Mouse (Mus musculus): Measurements from ENCODE around the gene Ifih1. TPM values are rescaled to one million over a fixed set of nuclear protein-coding genes. Genes with fewer than 3 reads are reported as not detected.

Gene Ifih1
- polyA plus RNA-seq, 1 experiment from 2014 or later, result 0.93 TPM

GRCm38 (mm10) chr2:62660565-62660964, 14.5 kb upstream of the Ifih1 start:
- ATAC-seq (replicated peaks), result no peak
- Histone ChIP-seq H3K9ac (no peak overlapping the region), H3K4me1 (0 out of 2 replicates have a peak, but pooled peaks cover 3% of the 10 kb centered on the region), H3K4me2 (no peak overlapping the region), H3K27ac (no peak overlapping the region), H3K27me3 (replicated peaks) (no peaks in the 10 kb centered on the region), H3K4me3 (no peak overlapping the region), H3K36me3 (replicated peaks) (no peaks in the 10 kb centered on the region), H3K9me3 (no peaks in the 10 kb centered on the region)
- 53% methylated on average over 6 of the region's 6 CpGs for WGBS

DNA sequence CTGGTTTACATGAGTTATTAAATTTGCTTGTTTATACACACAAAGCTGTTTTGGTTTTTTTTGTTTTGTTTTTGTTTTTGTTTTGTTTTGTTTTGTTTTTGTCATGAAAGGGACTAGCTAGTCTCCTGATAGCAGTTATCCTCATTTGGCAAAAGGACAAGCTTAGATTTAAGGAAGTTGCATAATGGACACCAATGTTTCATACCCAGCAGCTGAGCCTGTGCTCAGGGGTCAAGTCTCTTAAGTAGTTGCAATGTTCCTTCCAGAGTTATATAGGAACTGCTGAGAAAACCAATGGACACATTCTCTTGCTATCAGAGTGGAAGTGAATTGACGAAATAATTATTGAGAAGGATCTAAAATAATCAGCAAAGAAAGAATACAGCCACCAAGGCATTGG, 10.0 kb upstream of the Ifih1 start:
- no peak for ATAC-seq (replicated peaks)
- Histone ChIP-seq H3K9me3 (no peaks in the 10 kb centered on the region), H3K9ac (no peak overlapping the region), H3K4me3 (no peak overlapping the region), H3K36me3 (replicated peaks) (no peaks in the 10 kb centered on the region), H3K4me2 (no peak overlapping the region), H3K27me3 (replicated peaks) (no peaks in the 10 kb centered on the region), H3K27ac (no peak overlapping the region), H3K4me1 (no peaks in the 10 kb centered on the region)
- WGBS, result 84% methylated on average over 1 of the region's 1 CpGs

DNA sequence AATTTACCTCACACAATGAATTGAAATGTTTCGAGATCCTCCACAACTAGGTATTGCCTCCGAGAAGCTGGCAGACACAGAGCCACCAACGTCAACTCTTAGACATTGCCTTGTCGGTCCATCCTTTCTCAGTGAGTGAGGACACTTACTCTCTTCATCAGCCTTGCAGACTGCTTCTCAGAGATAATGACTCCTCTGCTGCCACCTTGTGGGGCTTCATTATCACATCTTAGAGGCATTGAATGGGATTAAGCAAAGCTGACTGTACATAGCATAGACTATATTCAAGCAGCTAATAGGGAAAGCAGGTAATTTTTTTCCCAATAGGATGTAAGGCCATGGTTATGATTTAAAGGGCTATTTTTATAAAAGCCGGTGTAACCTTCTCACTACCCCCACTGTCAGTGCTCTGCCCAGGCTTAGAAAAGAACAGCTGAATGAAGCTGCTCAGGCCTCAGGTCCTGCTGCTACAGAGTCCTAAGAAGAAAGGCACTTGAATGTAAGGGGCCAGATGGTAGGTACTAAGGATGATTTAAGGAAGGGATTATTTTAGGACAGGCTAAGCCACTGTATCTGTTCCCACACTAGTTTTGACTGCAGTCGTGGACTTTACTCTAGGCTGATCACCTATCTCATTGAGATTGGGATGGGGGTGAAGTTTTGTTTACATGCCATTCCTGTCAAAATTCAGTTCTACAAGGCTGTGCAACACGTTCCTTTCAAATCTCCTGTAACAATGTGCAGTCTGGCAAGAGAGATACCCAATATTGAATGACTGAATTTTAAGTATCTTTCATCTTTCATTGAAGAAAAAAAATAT, 8.7 kb upstream of the Ifih1 start:
- no peak overlapping the region for H3K9ac ChIP-seq
- 45% methylated on average over 7 of the region's 7 CpGs for whole genome bisulfite sequencing
- ATAC-seq (replicated peaks), result peak; percentile 96
- H3K27ac ChIP-seq, result no peak overlapping the region
- H3K4me2 ChIP-seq, result no peak overlapping the region
- H3K4me1 ChIP-seq, result no peaks in the 10 kb centered on the region
- H3K4me3 ChIP-seq, result no peak overlapping the region
- H3K36me3 ChIP-seq (replicated peaks), result no peaks in the 10 kb centered on the region
- no peaks in the 10 kb centered on the region for H3K9me3 ChIP-seq
- no peaks in the 10 kb centered on the region for H3K27me3 ChIP-seq (replicated peaks)

GRCm38 (mm10) chr2:62652466-62652865, 6.4 kb upstream of the Ifih1 start:
- no peak for ATAC-seq (replicated peaks)
- H3K27me3 ChIP-seq (replicated peaks), result no peaks in the 10 kb centered on the region
- no peak overlapping the region for H3K4me2 ChIP-seq
- no peaks in the 10 kb centered on the region for H3K4me1 ChIP-seq
- no peak overlapping the region for H3K9ac ChIP-seq
- no peak overlapping the region for H3K27ac ChIP-seq
- H3K4me3 ChIP-seq, result no peak overlapping the region
- no peaks in the 10 kb centered on the region for H3K9me3 ChIP-seq
- no peaks in the 10 kb centered on the region for H3K36me3 ChIP-seq (replicated peaks)
- WGBS, result 84% methylated on average over 4 of the region's 4 CpGs

DNA sequence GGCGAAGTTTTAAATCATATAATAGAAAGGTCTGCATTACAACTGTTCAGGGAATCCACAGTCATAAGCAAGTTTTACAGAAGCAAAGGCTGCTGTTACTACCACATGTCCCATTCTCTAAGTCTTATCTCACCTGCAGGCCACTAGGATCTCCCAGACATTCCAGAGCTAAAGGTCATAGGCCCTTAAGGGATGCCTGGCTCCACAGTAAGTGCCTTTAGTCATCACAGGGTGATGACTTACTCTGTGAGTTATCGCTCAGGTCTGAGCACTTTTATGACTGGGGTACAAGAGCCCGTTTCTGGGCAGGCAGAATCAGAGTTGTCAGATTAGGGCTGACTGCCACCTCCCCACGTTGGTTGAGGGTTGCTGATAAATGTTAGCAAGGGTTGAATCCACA, 5.8 kb upstream of the Ifih1 start:
- no peak for ATAC-seq (replicated peaks)
- 80% methylated on average over 4 of the region's 4 CpGs for WGBS
- no peak overlapping the region for H3K4me2 ChIP-seq
- H3K9ac ChIP-seq, result no peak overlapping the region
- no peaks in the 10 kb centered on the region for H3K27me3 ChIP-seq (replicated peaks)
- H3K4me3 ChIP-seq, result no peak overlapping the region
- no peak overlapping the region for H3K27ac ChIP-seq
- H3K4me1 ChIP-seq, result 0 out of 2 replicates have a peak, but pooled peaks cover 1% of the 10 kb centered on the region
- no peaks in the 10 kb centered on the region for H3K36me3 ChIP-seq (replicated peaks)
- H3K9me3 ChIP-seq, result no peaks in the 10 kb centered on the region

DNA sequence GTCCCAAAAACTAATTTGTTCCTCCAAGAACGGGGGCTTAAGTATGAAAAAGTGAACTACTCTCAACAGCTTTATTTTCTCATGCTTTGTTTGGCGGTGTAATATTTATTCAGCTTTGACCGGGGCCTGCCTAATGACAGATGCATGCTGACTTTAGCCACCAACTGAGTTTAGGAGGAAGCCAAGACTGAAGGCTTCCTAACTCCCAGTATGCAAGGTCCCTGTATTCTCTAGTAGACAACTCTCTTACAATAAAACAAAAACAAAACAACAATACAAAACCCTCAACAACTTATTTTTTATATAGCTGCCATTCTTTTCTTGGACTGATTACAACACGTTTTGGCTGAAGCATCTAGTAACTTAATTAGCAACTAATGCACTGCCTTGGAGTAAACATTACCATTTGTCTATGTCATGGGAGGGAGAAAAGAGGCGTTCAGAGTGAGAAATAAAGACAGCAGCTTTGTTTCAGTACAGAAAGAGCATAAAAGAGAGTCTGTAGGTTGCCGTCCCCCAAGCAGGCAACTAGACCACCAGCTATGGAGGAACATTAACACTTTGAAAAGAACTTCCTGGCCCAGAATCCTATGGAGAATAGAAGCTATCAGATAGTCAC, 725 bp upstream of the Ifih1 start:
- H3K4me1 ChIP-seq, result peaks cover 14% of the 10 kb centered on the region
- peak overlapping the region; percentile 50 for H3K4me3 ChIP-seq
- peaks cover 6% of the 10 kb centered on the region; the same call in 1 of the 2 replicates for H3K27me3 ChIP-seq (replicated peaks)
- WGBS, result 15% methylated on average over 6 of the region's 6 CpGs
- H3K9ac ChIP-seq, result no peak overlapping the region
- no peaks in the 10 kb centered on the region for H3K9me3 ChIP-seq
- ATAC-seq (replicated peaks), result 0 out of 2 replicates have a peak, but pooled peaks have one; percentile 45
- no peaks in the 10 kb centered on the region for H3K36me3 ChIP-seq (replicated peaks)
- no peak overlapping the region for H3K27ac ChIP-seq
- peak overlapping the region; percentile 93 for H3K4me2 ChIP-seq

DNA sequence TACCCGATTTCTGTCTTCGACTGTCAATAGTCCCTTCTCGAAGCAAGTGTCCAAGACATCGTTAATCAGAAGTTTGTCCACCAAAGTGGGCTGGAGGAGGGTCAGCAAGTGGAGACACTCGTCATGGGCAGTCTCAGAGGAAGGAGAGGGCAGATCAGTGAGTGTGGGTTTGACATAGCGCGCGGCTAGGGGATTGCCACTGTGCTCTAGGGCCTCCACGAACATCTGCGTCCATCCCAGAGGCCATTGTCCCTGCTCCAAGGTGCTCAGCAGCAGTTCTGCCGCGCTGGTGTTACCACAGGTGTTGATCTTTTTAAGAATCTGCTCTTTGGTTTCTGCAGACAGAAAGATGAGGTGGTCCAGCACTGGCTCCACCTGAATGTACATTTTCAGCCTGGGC, 580 bp downstream of the Ifih1 start:
- Histone ChIP-seq H3K4me3 (peak overlapping the region; percentile 50), H3K4me2 (peak overlapping the region; percentile 93), H3K9ac (peak overlapping the region; percentile 34; the same call in 1 of the 2 replicates), H3K27me3 (replicated peaks) (peaks cover 6% of the 10 kb centered on the region; the same call in 1 of the 2 replicates), H3K27ac (no peak overlapping the region), H3K9me3 (no peaks in the 10 kb centered on the region), H3K4me1 (peaks cover 14% of the 10 kb centered on the region), H3K36me3 (replicated peaks) (no peaks in the 10 kb centered on the region)
- ATAC-seq (replicated peaks), result peak; percentile 46; the same call in 1 of the 2 replicates
- 36% methylated on average over 12 of the region's 12 CpGs for WGBS

DNA sequence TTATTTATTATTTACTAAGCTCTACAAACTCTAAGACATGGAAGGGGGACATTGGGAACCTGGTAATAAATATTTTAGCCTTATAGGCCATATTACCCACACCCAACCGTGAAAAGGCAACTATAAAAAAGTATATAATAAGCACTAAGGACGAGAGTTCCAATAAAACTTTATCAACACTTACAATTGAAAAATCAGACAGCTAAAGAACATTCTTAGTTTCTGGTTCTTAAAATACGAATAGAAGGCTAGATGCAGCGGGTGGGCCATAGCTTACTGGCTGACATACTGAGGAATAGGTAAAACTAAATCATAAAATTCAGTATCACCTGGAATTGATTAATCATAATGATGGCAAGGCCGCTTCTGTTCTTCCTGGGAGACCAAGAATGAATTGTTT, 1.2 kb downstream of the Ifih1 start:
- no peak for ATAC-seq (replicated peaks)

DNA sequence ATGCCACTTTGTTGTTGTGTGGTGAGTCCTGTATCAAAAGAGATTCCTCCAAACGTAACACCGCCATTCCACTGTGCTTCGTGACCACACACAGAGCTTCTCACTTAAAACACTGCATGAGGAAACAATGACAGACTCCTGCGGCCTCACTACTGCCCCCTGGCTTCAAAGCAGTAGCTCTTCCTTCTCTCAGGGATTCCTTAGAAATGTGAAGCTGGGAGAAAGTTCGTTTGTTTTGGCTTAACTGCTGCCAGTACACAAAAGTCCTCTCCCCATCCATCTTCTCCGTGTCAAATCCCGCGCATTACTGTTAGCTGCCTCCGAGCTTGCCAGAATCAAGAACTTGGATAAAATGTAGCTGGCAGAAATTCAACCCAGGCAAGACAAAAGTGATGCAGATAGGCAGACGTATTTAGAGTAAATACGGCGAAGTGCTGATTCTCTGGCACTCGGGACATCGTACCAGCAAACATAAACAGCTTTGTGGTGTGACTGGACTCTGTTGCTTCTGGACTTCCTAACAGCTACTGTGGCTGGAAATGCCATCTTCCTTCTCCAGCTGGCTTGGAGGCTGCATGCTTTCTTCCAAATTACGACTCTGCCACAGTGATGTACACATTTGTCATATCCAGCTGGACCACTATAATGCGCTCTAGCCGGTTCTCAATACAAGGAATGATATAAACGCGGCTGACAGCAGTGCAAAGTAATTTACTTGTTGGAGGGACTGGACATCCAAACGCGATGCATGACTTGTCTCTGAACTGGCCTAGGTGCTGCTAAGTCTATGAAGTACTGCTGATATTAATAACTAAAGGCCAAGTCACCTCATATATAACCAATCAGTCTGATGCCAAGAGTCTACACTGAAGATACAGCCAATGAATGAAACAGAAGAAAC, 2.4 kb downstream of the Ifih1 start:
- Histone ChIP-seq H3K27me3 (replicated peaks) (peaks cover 6% of the 10 kb centered on the region; the same call in 1 of the 2 replicates), H3K9me3 (no peaks in the 10 kb centered on the region), H3K27ac (no peak overlapping the region), H3K4me3 (no peak overlapping the region), H3K9ac (no peak overlapping the region), H3K36me3 (replicated peaks) (no peaks in the 10 kb centered on the region), H3K4me2 (peak overlapping the region; percentile 13; the same call in 1 of the 2 replicates), H3K4me1 (peaks cover 14% of the 10 kb centered on the region)
- WGBS, result 51% methylated on average over 21 of the region's 21 CpGs
- ATAC-seq (replicated peaks), result no peak

More for the DNA sequence above, 1.2 kb downstream of the Ifih1 start:
- Histone ChIP-seq H3K36me3 (replicated peaks) (no peaks in the 10 kb centered on the region), H3K27ac (no peak overlapping the region), H3K4me2 (no peak overlapping the region), H3K9ac (no peak overlapping the region), H3K4me1 (peaks cover 14% of the 10 kb centered on the region), H3K27me3 (replicated peaks) (peaks cover 6% of the 10 kb centered on the region; the same call in 1 of the 2 replicates), H3K4me3 (no peak overlapping the region), H3K9me3 (no peaks in the 10 kb centered on the region)
- 94% methylated on average over 5 of the region's 5 CpGs for WGBS

GRCm38 (mm10) chr2:62639869-62640268, 6.2 kb downstream of the Ifih1 start:
- no peaks in the 10 kb centered on the region for H3K27me3 ChIP-seq (replicated peaks)
- no peaks in the 10 kb centered on the region for H3K9me3 ChIP-seq
- H3K27ac ChIP-seq, result no peak overlapping the region
- no peaks in the 10 kb centered on the region for H3K36me3 ChIP-seq (replicated peaks)
- ATAC-seq (replicated peaks), result no peak
- no peak overlapping the region for H3K4me2 ChIP-seq
- no peak overlapping the region for H3K4me3 ChIP-seq
- H3K4me1 ChIP-seq, result no peaks in the 10 kb centered on the region
- no peak overlapping the region for H3K9ac ChIP-seq
- WGBS, result 95% methylated on average over 2 of the region's 2 CpGs

DNA sequence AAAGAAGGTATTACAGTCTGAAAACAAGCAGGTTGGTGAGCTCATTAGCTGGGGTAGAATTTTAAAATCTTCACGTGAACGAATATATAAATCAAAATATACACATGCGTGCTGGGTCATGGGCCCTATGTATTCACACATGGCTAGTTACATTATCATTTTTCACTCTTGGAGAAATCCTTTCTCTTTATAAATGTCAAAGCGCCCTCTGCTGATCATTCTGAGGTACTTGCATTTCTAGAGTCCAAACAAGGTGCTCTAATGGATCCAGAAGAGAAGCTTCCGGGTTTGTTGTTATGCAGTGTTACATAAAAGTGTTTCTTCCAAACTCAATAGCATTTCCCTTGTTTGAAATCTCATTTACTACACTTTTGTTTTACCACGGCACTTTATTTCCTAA, 15.6 kb downstream of the Ifih1 start:
- Histone ChIP-seq H3K27ac (no peak overlapping the region), H3K4me2 (no peak overlapping the region), H3K9me3 (no peaks in the 10 kb centered on the region), H3K4me1 (no peaks in the 10 kb centered on the region), H3K27me3 (replicated peaks) (no peaks in the 10 kb centered on the region), H3K9ac (no peak overlapping the region), H3K36me3 (replicated peaks) (no peaks in the 10 kb centered on the region), H3K4me3 (no peak overlapping the region)
- ATAC-seq (replicated peaks), result peak; percentile 51
- 26% methylated on average over 6 of the region's 6 CpGs for WGBS

- 89% methylated on average over 5 of the region's 5 CpGs for WGBS
- H3K27ac ChIP-seq, result no peak overlapping the region
- H3K4me1 ChIP-seq, result no peaks in the 10 kb centered on the region
- H3K9me3 ChIP-seq, result no peaks in the 10 kb centered on the region
- ATAC-seq (replicated peaks), result no peak
- H3K4me2 ChIP-seq, result no peak overlapping the region
- H3K27me3 ChIP-seq (replicated peaks), result no peaks in the 10 kb centered on the region
- no peak overlapping the region for H3K9ac ChIP-seq
- H3K4me3 ChIP-seq, result no peak overlapping the region
- H3K36me3 ChIP-seq (replicated peaks), result no peaks in the 10 kb centered on the region
Measured at GRCm38 (mm10) chr2:62628356-62628755, 17.7 kb downstream of the Ifih1 start.
